Mouse (Mus musculus) layer of hippocampus, postnatal 14 days (tissue): ENCODE data around the gene Catip. TPM values are rescaled to one million over a fixed set of nuclear protein-coding genes. Genes with fewer than 3 reads are reported as not detected.

ENCODE experiments used
- DNase-seq, 2 experiments: peaks; one replicate each; pipeline ENCODE4 v3.0.0; 2021 to 2022; ENCODE audit warnings: low spot score in 2 of 2, mixed read lengths in 1 of 2
- total RNA-seq, 2 experiments: library from RNA; stranded (reverse); gene quantifications; 2 replicates each; pipeline ENCODE4 v1.2.3; 2021

The Catip gene
- total RNA-seq, 2 experiments from 2014 or later = 1.1 to 1.8 TPM

GRCm38 (mm10) chr1:74342308-74342707 is 19.6 kb upstream of the Catip start:
- DNase-seq = no peak

DNA sequence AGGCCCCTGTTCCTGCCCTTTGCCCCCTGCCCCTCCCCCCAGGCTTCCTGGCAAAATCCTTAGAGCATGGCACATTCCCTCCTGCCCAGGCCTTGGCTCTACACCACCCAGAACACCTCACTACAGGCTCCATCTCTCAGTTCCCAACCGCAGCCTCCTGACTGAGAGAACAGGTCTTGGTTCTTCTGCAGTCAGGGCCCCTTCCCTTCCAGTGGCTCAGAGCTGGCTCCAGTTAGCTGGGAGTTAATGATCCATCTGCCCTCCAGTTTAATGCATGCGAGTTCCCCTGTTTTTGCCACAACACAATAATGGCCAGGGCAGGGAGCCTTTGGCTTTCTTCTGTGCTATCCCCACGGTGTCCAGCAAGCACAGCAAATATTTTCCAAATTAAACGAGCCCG is 18.7 kb upstream of the Catip start:
- no peak for DNase-seq

GRCm38 (mm10) chr1:74344163-74344916 is 17.6 kb upstream of the Catip start:
- DNase-seq = no peak

DNA sequence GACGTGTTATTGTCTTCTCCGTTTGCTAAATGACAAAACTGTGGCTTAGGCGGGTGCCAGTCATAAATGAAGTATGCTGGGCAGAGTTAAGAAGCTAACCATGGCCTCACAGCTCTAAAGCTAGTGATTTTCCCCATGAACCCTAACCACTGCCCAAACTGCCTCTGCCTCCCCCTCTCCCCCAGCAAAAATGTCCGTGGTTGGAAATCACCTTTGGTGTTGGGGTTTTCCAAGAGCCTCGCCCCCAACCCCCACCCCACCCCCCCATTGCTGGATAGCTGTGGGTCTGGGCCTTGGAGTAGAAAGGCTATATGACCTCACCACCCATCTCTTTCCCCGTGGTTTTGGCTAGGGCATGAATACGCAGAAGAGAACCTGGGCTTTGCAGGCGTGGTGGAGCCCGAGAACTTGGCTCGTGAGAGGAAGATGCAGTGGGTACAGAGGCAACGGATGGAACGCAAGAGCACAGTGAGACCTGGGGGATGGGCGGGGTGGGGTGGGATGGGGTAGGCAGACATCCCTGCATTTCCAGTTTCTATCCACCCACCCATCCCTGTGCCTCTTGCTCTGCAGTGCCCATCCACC is 10.6 kb upstream of the Catip start:
- DNase-seq = no peak

DNA sequence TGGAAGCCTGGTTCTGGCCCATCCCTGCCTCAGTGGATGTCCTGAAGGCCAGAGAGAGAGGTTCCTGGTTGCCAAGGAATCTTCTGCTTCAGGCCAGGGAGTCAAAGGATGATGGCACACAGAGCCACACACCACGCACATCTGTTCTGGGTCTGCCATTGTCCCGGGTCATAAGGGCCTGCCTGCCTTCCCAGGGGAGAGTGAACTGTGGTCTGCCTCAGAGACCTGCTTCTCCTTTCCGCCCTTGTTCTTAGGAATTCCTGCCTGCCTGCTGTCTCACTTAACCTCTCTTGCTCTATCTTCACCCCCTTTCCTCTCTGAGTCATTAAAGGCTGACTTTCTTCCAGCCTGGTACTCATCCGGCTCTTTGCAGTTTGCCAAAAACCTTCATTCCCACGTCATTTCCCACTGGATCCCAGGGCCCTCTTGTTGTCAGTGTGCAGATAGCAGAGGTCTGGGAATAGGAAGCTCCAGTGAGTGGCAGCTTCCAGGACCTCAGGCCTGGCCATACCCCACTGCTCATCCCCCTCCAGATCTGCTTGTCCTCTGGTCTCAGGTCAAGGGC is 9.3 kb upstream of the Catip start:
- DNase-seq = no peak

DNA sequence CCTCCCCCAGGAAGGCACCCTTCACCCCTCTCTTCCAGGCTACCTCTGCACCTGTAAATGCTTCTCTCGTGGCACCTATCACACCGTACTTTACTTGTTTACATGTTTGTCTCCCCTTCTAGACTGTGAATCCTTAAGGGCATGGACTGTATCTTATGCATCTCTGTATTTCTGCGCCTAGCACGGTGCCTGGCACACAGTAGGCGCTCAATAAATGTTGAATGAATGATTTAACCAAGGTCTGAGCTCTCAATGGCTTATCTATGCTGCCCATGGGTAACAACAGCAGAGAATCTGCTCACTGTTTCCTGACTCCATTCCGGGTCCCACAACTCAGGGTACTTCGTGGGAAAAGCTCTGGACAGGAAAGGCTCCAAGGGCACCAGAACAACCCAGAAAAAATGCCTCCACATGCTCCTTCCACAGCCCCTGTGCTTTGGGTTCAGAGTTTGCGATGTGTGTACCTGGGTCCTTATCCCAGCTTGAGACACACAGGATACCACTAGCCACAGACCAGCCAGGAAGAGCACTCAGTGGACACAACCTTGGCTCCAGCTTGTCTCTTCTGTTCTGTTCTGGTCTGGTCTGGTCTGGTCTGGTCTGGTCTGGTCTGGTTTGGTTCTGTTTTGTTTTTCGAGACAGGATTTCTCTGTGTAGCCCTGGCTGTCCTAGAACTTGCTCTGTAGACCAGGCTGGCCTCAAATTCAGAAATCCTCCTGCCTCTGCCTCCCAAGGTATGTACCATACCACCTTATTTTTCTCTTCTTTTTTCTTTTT is 8.3 kb upstream of the Catip start:
- DNase-seq = no peak

DNA sequence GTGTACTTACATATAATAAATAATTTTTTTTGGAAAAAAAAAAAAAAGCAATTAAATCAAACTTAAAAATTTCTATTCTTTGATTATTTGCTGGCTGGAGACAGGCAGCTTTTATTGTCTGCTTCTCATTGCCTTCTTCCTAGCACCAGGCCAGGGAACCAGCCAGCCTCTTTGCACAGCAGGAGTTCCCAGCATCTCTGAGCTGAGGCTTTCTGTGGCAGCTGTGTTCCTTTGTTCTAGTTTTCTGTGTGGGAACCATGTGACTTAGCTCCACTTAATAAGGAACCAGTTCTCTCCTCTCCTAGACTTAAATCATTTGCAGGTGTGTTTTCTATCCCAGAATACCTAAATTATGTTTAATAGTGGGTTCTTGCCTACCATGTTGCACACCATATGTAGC is 4.4 kb upstream of the Catip start:
- no peak for DNase-seq

DNA sequence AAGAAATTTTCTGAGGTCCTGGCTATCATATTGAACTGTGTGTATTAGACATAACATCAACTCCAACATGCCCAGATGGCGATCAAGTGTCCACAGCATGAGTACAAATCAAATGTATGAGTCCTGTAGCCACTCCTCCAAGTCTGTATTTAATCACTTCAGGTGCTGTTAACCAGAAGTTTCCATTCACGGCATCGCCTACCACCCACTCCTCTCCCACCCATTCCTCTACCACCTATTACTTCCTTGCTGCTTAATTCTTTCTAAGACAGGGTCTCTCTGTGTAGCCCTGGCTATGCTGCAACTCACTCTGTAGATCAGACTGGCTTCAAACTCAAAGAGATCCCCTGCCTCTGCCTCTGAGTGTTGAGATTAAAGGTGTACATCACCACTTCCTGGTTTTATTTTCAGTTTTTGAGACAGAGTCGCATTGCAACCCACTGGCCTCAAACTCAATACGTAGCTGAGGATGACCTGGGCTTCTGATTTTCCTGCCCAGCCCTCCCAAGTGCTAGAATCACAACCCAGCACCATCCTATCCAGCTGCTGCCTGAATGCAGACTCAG is 1.9 kb upstream of the Catip start:
- no peak for DNase-seq

- no peak for DNase-seq
Observed at GRCm38 (mm10) chr1:74362325-74363229, 669 bp downstream of the Catip start.

- DNase-seq = no peak
Observed at GRCm38 (mm10) chr1:74363437-74363836, 1.5 kb downstream of the Catip start.

DNA sequence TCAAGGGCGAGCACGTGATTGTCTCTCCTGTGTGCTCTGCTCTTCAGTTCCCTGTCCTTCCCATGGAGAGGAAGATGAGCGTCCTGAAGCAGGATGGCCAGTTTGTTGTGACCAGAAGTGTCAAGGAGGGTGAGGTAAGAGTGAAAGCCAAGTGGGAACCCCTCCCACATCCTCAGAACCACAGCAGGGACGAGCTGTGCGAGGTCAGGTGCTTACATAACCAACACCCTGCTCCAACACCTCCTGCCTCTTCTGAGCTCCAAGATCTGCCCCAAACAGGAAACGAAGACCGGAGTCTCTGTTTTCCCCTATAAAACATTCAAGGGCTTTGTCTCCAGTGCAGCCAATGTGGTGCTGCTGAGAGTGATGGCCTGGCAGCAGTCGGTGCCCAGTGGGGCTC is 2.4 kb downstream of the Catip start:
- no peak for DNase-seq

DNA sequence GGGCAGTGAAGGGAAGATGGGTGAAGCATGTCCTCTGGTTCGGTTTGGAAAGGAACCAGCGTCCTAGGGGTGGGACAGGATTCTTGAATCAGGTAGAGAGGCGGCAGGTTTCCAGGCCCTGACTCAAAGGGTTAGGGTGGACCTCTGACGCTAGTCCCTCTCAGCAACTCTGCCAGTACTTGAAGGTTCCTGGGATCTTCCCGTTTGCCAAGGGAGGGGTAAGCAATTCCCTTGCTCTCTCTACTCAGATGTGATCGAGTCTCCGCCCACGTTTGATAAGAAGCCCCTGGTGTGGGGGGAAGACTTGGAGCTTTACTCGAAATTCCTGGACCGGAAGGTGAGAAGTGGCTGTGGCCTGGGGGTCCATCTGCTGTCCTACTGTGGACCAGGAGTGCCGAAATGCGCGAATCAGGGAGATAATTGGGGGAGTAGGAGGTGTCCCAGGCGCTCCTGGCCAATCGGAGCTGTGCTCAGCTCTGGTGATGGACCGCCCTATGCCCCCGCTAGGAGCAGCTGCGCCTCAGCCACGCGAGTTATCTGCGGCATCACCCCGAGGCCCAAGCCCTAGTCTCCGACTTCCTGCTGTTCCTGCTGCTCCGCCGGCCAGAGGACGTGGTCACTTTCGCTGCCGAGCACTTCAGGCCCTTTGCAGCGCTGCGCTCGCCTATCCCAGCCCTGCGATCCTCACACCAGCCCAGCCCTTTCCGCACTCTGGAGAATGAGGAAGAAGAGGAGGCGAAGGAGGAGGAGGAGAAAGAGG is 6.2 kb downstream of the Catip start:
- no peak for DNase-seq

- DNase-seq = no peak
Observed at GRCm38 (mm10) chr1:74370040-74370439, 8.1 kb downstream of the Catip start.

DNA sequence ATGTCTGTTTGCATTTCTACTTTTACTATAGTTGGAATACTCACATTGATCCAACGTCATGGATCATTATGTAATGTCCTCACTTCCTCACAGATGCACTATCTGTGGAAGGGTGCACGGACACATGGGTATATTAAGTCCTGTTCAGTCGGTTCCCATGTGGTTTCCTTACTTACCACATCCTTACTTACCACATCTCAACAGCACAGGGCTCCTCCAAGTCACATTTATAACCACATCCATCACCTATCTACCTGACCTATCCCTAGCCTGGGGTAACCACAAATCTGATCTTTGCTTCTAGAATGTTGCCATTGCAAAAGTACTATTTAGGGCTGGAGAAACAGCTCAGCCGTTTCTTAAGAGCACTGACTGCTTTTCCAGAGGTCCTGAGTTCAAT is 11.5 kb downstream of the Catip start:
- DNase-seq = no peak

DNA sequence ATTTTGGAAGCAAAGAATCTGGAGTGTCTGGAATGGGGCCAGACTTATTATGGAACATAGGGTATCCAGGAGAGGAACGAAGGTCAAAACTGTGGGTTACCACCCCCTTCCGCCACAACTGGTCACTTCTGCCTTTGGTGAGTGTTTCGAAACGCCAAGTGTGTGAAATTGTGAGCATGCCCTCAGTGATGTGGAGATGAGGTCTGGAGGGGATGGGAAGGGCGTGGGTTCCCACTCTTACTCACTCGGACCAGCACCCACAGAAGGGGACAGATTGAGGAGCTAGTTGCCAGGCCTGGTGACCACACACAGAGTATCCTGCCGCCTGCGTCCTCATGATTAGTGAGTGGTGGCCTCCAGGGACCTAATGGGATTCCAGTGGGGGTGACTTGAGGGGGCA is 13.1 kb downstream of the Catip start, which contains the start of gene Slc11a1:
Gene Slc11a1 (plus strand): TSS at position 216 of the 400 bp plus-strand sequence.
- no peak for DNase-seq

DNA sequence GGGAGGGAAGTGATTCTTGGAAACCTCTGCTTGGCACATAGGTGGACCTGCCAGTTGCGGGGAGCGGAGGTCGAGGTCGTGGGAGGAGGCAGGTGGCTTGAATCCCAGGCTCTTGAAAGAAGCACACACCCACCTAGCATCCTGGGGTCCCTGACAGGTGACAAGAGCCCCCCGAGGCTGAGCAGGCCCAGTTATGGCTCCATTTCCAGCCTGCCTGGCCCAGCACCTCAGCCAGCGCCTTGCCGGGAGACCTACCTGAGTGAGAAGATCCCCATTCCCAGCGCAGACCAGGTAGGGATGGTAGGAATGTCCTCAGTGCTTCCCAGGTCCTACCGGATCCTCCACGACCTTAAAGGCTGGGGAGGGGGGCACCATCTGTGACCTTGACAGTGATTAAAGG is 13.7 kb downstream of the Catip start:
- DNase-seq = no peak

DNA sequence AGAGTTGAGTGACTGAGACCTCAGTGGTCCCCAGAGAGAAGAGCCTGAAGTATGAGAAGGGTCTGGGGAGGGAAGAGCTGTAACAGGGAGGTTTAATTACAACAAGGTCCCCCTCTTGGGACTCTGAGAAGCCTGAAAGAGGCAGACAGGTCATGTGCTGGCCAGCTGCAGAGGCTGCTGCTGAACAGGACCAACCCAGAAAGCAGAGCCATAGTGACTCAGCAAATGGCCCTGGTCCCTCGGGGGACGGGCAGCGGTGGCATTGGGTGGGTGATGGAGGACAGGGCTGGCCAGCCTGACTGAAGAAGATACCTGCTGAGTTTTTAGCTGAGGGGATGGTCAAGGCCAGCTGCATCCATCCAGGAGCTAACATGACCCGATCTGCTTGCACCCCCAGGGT is 14.5 kb downstream of the Catip start:
- no peak for DNase-seq

DNA sequence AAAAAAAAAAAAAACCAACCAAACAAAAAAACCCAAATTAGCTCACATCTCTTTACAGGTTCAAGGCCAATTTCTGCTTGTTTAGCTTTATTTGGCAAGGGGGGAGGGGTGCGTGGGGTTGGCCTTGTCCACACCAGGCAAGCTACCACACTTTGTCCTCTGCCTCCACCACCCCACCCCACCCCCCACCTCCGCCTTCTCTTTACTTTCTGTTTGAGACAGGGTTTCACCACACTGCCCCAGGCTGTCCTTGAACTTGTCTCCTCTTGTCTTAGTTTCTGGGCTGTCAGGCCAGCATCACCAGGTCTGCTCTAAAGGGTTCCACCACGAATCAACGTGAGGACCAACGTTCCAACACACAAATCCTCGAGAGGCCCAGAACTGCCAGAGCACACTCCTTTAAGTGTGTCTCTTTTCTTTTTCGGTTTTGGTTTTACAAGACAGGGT is 17.2 kb downstream of the Catip start:
- no peak for DNase-seq

- DNase-seq = no peak
Observed at GRCm38 (mm10) chr1:74380484-74380883, 18.6 kb downstream of the Catip start.

DNA sequence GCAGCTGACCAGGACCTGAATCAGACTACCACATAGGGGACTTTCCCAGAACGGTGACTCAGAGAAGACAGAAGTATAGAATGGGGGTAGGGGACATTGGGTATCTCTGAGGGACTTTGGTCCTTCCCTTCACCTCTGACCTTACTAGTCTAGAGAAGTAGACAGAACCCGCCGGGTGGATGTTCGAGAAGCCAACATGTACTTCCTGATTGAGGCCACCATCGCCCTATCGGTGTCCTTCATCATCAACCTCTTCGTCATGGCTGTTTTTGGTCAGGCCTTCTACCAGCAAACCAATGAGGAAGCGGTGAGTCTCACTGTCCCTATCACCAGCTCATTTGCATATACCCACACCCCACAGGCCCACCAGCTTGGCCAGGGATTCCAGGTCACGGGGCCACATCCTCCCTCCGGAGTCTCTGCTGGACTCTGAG is 19.7 kb downstream of the Catip start:
- DNase-seq = no peak
